Mouse (Mus musculus): Measurements from ENCODE around the gene Wfdc13.
"Not testable (repeated sequence)": the region's sequence is repeated elsewhere in the genome, so short reads cannot be mapped to it uniquely, and the experiment has no call there.

Gene Wfdc13

DNA sequence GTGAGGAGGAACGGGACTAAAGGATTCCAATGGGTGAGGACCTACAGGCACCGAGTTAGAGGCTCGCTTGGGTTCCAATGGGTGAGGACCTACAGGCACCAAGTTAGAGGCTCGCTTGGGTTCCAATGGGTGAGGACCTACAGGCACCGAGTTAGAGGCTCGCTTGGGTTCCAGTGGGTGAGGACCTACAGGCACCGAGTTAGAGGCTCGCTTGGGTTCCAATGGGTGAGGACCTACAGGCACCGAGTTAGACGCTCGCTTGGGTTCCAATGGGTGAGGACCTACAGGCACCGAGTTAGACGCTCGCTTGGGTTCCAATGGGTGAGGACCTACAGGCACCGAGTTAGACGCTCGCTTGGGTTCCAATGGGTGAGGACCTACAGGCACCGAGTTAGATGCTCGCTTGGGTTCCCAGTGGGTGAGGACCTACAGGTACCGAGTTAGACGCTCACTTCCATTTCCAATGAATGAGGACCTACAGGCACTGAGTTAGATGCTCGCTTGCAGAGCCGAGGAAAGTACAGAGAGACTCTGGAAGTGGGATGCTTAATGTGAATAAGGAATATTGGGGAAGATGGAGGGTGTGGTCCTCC lies 31.4 kb downstream of the Wfdc13 start:
- not testable (repeated sequence) for DNase-seq (ENCODE audit: extremely low spot score)

DNA sequence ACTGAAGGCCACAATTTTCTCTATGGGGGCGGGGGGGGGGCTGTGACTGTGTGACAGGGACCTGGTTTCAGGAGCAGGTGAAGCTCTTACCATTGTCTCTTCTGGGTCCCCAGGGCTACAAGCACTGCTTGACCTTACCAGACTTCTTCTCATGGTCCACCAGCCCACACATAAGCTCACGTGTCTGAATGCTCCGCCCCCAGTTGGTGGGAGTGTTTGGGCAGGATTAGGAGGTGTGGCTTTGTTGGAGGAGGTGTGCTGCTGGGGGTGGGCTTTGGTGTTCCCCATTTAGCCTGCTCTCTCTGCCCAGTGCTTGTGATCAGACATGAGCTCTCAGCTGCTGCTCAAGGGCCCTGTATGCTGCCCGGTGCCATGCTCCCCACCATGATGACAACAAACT lies 38.4 kb downstream of the Wfdc13 start:
- DNase-seq (ENCODE audit: extremely low spot score) = no peak

DNA sequence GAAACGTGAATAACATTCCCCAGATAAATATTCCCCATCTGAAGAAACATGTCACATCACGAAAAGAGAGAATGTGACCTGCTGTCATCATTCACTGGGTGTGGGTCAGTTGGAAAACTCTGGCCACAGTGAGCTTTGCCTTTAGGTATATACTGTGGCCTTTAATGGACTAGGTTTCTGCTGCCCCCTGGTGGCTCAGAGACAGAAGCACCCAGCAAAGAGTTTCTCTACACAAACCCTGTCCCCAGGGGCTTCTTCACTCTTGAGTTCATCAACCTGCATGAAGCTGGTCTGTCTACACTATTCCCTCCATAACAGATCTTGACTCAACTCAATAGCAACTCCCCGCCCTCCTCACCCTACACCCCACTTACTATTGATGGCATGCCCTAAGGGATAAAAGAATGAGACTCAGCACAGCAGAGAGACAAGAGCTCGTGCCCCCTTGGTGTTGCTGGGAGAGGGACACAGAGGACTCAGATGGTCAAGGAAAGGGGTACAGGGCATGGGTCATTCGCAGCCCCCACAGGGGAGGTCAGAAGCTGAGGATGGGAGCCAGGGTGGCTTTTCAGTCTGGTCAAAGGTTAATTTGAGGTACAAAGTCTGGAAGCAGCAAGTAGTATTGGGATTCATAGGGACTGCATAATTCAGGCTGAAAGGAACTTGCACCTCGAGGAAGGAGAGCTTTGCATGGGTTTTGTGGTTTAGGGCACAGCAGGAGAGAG lies 41.1 kb downstream of the Wfdc13 start:
- DNase-seq (ENCODE audit: extremely low spot score) = peak; percentile 58

DNA sequence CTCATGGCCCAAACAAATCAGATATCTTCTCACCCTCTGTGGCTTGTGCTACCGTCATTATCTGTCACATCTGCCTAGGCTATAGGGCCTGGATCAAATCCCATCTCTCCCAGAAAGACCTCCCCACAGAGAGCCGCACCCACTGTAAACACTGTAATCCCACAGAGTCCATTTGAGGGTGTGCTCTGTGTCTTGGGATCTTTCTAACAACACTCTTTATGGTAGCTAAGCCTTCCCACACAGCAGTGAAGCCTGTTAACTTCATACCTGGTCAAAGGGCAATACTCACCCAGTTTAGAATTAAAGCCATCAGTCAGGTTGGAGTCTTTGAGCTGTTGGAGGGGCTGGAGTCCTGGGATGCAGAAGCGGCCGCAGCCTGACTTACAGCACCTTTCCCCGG lies 46.8 kb downstream of the Wfdc13 start:
- no peak for DNase-seq (ENCODE audit: extremely low spot score)

DNA sequence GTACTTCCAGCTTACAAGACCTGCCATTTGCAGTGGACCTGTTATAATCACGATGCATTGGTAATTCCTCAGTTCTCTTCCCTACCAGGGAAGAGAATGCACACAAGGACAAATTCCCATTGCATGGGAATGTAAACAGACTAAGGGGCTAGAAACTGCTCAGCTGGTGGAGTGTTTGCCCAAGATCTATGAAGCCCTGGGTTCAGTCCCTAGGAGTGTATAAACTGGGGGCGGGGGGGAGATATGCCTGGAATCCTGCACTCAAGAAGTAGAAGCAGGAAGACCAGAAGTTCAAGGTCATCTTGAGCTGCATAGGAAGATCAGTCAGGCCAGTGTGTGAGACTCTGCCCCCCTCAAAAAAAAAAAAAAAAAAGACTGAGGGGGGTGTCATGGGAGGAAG lies 48.4 kb downstream of the Wfdc13 start:
- DNase-seq (ENCODE audit: extremely low spot score) = no peak

DNA sequence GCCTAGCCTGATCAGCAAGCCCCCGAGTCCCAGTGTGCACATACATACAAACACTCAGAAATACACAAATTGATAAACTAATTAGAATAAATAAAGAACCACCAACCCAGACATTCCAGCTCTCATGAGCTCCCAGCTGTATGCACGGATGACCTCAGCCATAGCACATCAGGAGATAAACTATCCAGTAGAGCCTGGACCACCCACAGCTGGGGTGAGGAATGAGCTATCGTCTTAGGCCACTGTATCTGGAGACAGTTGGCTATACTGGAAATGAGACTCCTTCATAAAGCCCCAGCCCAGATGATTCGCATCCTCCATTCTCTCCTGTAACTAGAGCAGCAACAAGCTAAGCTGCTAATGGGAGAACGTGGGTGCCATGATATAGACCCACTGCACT lies 49.9 kb downstream of the Wfdc13 start:
- DNase-seq (ENCODE audit: extremely low spot score) = no peak

DNA sequence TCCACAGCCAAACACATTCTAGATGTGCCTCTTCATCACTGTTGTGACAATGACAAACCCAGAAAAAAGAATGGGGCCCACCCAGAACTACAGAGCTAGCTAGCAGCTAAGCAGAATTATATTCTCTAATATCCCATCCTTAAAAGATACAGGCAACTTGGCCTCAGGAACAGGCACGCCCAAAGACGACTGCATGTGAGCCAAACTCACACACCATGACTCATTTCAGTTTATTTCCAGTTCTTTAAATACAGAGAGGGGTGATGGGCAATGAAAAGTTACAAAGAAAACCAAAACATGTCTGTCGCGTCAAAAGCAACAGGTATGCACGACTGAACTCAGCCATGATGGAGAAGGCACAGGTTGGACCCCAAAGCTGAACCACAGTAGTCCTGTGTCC lies 50.5 kb downstream of the Wfdc13 start:
- DNase-seq (ENCODE audit: extremely low spot score) = no peak
